Mouse (Mus musculus): ENCODE data around the gene Atp5d. TPM values are rescaled to one million over a fixed set of nuclear protein-coding genes. Genes with fewer than 3 reads are reported as not detected.
A peak's percentile ranks its signal among the peaks of the same experiment; 100 is the strongest.

The Atp5d gene
- 460 and 465 TPM in 2 replicates for polyA plus RNA-seq (2016; fragmentation: Nextera tagmentation; extraction: Ambion mirVana)

DNA sequence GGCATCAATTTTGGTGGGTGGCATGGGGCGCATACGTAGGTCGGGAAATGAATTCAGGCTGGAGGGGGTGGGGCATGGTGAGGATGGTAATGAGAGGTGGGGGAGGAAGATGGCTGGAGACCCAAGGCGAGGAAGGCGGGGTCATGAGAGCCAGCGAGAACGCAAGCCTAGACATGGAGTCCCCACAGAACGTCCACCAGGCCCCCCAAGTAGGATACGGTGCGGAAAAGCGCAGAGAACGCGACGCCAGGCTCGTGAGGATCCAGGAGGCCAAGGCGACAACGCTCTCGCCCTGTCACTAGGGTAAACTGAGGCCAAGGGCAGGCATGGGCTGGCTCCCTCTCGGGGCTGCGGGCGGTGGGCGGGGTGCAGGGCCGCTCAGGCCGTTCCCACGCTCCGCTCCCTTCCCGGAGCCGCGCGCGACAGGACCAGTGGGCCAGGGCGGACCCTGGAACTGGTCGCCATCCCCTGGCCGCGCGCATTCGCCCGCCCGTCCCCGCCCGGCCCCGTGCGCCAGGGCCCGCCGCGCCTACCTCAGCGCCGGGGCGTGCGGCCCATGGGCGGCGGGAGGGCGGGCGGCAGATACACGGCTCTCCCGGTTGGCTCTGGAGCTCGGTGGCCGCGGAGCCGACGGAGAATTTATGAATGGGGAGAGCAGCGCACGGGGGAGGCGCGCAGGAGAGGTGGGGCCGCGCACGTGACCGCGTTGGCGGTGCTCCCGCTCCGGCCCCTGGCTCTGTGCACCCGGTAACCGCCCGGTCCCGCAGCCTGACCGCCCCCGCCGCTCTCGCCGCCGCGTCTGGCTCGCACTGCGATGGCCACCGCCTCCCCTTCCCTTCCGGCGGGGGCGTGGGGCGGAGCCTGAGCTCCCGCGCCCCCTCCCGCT lies at the start of gene Atp5d:
Gene Atp5d, plus strand, starts transcription at position 80 of the 886 bp plus-strand sequence.
- Histone ChIP-seq H3K9ac (replicated peaks) (peak within 1 kb of the TSS; percentile 85), H3K27me3 (peaks cover 63% of the 10 kb centered on the region), H3K9me3 (0 out of 2 replicates have a peak, but pooled peaks cover 5% of the 10 kb centered on the region), H3K4me3 (replicated peaks) (peak within 1 kb of the TSS; percentile 81), H3K36me3 (peaks cover 21% of the 10 kb centered on the region), H3K4me1 (replicated peaks) (peaks cover 47% of the 10 kb centered on the region), H3K27ac (peak within 1 kb of the TSS; percentile 74), H3K4me2 (peak within 1 kb of the TSS; percentile 98)
- no peak for ATAC-seq (ENCODE audit: insufficient number of reproducible peaks, insufficient read depth, low FRiP score, low TSS enrichment, low read depth)
- under 1% methylated on average over 77 of the region's 94 CpGs for WGBS

- Histone ChIP-seq H3K9ac (replicated peaks) (no peak overlapping the region), H3K27ac (no peak overlapping the region), H3K4me3 (replicated peaks) (no peak overlapping the region), H3K9me3 (no peaks in the 10 kb centered on the region), H3K4me2 (no peak overlapping the region), H3K27me3 (no peaks in the 10 kb centered on the region), H3K4me1 (replicated peaks) (no peaks in the 10 kb centered on the region), H3K36me3 (peaks cover 18% of the 10 kb centered on the region)
- no peak for ATAC-seq (ENCODE audit: insufficient number of reproducible peaks, insufficient read depth, low FRiP score, low TSS enrichment, low read depth)
- WGBS = 42% methylated on average over 4 of the region's 4 CpGs
Observed at GRCm38 (mm10) chr10:80089146-80089545, 49.3 kb upstream of the Atp5d start.

GRCm38 (mm10) chr10:80091527-80091926 lies 46.9 kb upstream of the Atp5d start:
- WGBS = 95% methylated on average over 6 of the region's 6 CpGs
- H3K4me3 ChIP-seq (replicated peaks) = no peak overlapping the region
- H3K4me1 ChIP-seq (replicated peaks) = 0 out of 2 replicates have a peak, but pooled peaks cover 4% of the 10 kb centered on the region
- no peaks in the 10 kb centered on the region for H3K27me3 ChIP-seq
- ATAC-seq (ENCODE audit: insufficient number of reproducible peaks, insufficient read depth, low FRiP score, low TSS enrichment, low read depth) = no peak
- no peak overlapping the region for H3K9ac ChIP-seq (replicated peaks)
- H3K9me3 ChIP-seq = no peaks in the 10 kb centered on the region
- 0 out of 2 replicates have a peak overlapping the region, but pooled peaks have one; percentile 12 for H3K27ac ChIP-seq
- no peak overlapping the region for H3K4me2 ChIP-seq
- H3K36me3 ChIP-seq = peaks cover 6% of the 10 kb centered on the region; the same call in 1 of the 2 replicates

- H3K27ac ChIP-seq = no peak overlapping the region
- peaks cover 15% of the 10 kb centered on the region for H3K4me1 ChIP-seq (replicated peaks)
- H3K27me3 ChIP-seq = no peaks in the 10 kb centered on the region
- H3K9ac ChIP-seq (replicated peaks) = no peak overlapping the region; the same call in 1 of the 2 replicates
- H3K36me3 ChIP-seq = peaks cover 6% of the 10 kb centered on the region; the same call in 1 of the 2 replicates
- H3K4me3 ChIP-seq (replicated peaks) = no peak overlapping the region
- H3K4me2 ChIP-seq = no peak overlapping the region
- 83% methylated on average over 5 of the region's 5 CpGs for WGBS
- no peak for ATAC-seq (ENCODE audit: insufficient number of reproducible peaks, insufficient read depth, low FRiP score, low TSS enrichment, low read depth)
- no peaks in the 10 kb centered on the region for H3K9me3 ChIP-seq
Observed at GRCm38 (mm10) chr10:80092690-80093089, 45.7 kb upstream of the Atp5d start.

GRCm38 (mm10) chr10:80094085-80094484 lies 44.3 kb upstream of the Atp5d start:
- 92% methylated on average over 6 of the region's 6 CpGs for WGBS
- H3K27me3 ChIP-seq = no peaks in the 10 kb centered on the region
- H3K36me3 ChIP-seq = peaks cover 6% of the 10 kb centered on the region; the same call in 1 of the 2 replicates
- H3K4me2 ChIP-seq = no peak overlapping the region
- H3K4me3 ChIP-seq (replicated peaks) = no peak overlapping the region
- no peak overlapping the region for H3K27ac ChIP-seq
- no peak overlapping the region for H3K9ac ChIP-seq (replicated peaks)
- H3K9me3 ChIP-seq = no peaks in the 10 kb centered on the region
- no peak for ATAC-seq (ENCODE audit: insufficient number of reproducible peaks, insufficient read depth, low FRiP score, low TSS enrichment, low read depth)
- H3K4me1 ChIP-seq (replicated peaks) = peaks cover 22% of the 10 kb centered on the region

GRCm38 (mm10) chr10:80094684-80095083 lies 43.7 kb upstream of the Atp5d start:
- Histone ChIP-seq H3K4me2 (no peak overlapping the region), H3K9me3 (no peaks in the 10 kb centered on the region), H3K27me3 (no peaks in the 10 kb centered on the region), H3K9ac (replicated peaks) (no peak overlapping the region), H3K4me1 (replicated peaks) (peaks cover 22% of the 10 kb centered on the region), H3K36me3 (peaks cover 6% of the 10 kb centered on the region; the same call in 1 of the 2 replicates), H3K4me3 (replicated peaks) (no peak overlapping the region), H3K27ac (no peak overlapping the region)
- no peak for ATAC-seq (ENCODE audit: insufficient number of reproducible peaks, insufficient read depth, low FRiP score, low TSS enrichment, low read depth)
- 84% methylated on average over 3 of the region's 3 CpGs for WGBS

DNA sequence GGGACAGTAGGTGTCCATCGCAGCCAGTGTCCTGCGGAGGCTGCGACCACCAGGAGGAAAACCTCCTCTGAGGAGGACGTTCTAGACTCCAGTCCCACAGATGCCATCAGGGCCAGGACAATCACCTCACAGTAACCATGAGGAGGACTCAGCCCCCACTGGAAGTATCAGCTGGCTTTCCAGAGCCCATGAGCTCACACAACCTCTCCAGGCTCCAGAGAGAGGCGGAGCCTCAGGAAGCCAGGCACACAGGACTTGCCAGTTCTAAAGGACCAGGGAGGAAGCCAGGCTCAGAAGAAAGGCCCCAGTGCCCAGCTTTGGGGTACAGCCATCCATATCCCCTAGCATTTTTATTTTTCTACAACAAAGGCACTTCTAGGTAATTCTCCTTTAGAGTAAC lies 42.9 kb upstream of the Atp5d start:
- Histone ChIP-seq H3K27me3 (no peaks in the 10 kb centered on the region), H3K27ac (no peak overlapping the region), H3K4me1 (replicated peaks) (peaks cover 25% of the 10 kb centered on the region), H3K4me3 (replicated peaks) (no peak overlapping the region), H3K9me3 (no peaks in the 10 kb centered on the region), H3K9ac (replicated peaks) (no peak overlapping the region), H3K4me2 (no peak overlapping the region), H3K36me3 (peaks cover 6% of the 10 kb centered on the region; the same call in 1 of the 2 replicates)
- no peak for ATAC-seq (ENCODE audit: insufficient number of reproducible peaks, insufficient read depth, low FRiP score, low TSS enrichment, low read depth)
- 84% methylated on average over 5 of the region's 5 CpGs for WGBS

DNA sequence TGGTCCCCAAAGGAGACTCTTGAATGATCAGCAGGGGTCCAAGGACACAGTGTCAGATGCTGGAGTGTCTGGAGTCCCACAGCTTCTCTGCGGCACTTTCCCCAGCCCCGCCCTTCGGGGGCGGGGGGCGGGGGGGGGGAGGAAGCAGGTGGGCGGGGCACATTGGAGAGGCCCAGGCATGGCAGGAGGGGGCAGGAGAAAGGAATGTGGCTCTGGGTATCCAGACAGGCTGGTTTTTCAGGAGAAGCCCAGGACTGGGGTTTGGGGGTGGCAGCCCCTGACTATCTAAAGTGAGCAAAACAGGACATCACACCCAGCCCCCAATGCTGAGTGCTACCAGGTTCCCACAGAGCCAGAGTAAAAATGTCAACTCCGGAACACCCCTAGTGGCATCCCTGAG lies 41.2 kb upstream of the Atp5d start:
- ATAC-seq (ENCODE audit: insufficient number of reproducible peaks, insufficient read depth, low FRiP score, low TSS enrichment, low read depth) = no peak
- 14% methylated on average over 7 of the region's 7 CpGs for WGBS
- no peak overlapping the region for H3K4me3 ChIP-seq (replicated peaks)
- no peaks in the 10 kb centered on the region for H3K36me3 ChIP-seq
- H3K9me3 ChIP-seq = no peaks in the 10 kb centered on the region
- peak overlapping the region; percentile 19; the same call in 1 of the 2 replicates for H3K9ac ChIP-seq (replicated peaks)
- no peaks in the 10 kb centered on the region for H3K27me3 ChIP-seq
- peak overlapping the region; percentile 13; the same call in 1 of the 2 replicates for H3K4me2 ChIP-seq
- peak overlapping the region; percentile 73 for H3K27ac ChIP-seq
- H3K4me1 ChIP-seq (replicated peaks) = peaks cover 35% of the 10 kb centered on the region

- no peak overlapping the region for H3K4me2 ChIP-seq
- no peak for ATAC-seq (ENCODE audit: insufficient number of reproducible peaks, insufficient read depth, low FRiP score, low TSS enrichment, low read depth)
- H3K27me3 ChIP-seq = no peaks in the 10 kb centered on the region
- H3K4me3 ChIP-seq (replicated peaks) = no peak overlapping the region
- peaks cover 35% of the 10 kb centered on the region for H3K4me1 ChIP-seq (replicated peaks)
- WGBS = 85% methylated on average over 5 of the region's 5 CpGs
- H3K9me3 ChIP-seq = no peaks in the 10 kb centered on the region
- peak overlapping the region; percentile 73; the same call in 1 of the 2 replicates for H3K27ac ChIP-seq
- H3K9ac ChIP-seq (replicated peaks) = no peak overlapping the region
- H3K36me3 ChIP-seq = no peaks in the 10 kb centered on the region
Observed at GRCm38 (mm10) chr10:80098630-80099029, 39.8 kb upstream of the Atp5d start.

- Histone ChIP-seq H3K4me2 (peak overlapping the region; percentile 94; the same call in 1 of the 2 replicates), H3K27ac (no peak overlapping the region), H3K9me3 (no peaks in the 10 kb centered on the region), H3K9ac (replicated peaks) (no peak overlapping the region), H3K36me3 (no peaks in the 10 kb centered on the region), H3K4me3 (replicated peaks) (peak overlapping the region; percentile 91), H3K27me3 (no peaks in the 10 kb centered on the region), H3K4me1 (replicated peaks) (peaks cover 34% of the 10 kb centered on the region)
- 70% methylated on average over 11 of the region's 11 CpGs for WGBS
- no peak for ATAC-seq (ENCODE audit: insufficient number of reproducible peaks, insufficient read depth, low FRiP score, low TSS enrichment, low read depth)
Observed at GRCm38 (mm10) chr10:80100982-80101381, 37.5 kb upstream of the Atp5d start.

- H3K4me1 ChIP-seq (replicated peaks) = peaks cover 23% of the 10 kb centered on the region
- ATAC-seq (ENCODE audit: insufficient number of reproducible peaks, insufficient read depth, low FRiP score, low TSS enrichment, low read depth) = peak; percentile 68
Observed at GRCm38 (mm10) chr10:80102216-80102915, 36.1 kb upstream of the Atp5d start.

More at GRCm38 (mm10) chr10:80102216-80102915, 36.1 kb upstream of the Atp5d start:
- Histone ChIP-seq H3K9ac (replicated peaks) (peak overlapping the region; percentile 81), H3K27me3 (no peaks in the 10 kb centered on the region), H3K9me3 (no peaks in the 10 kb centered on the region), H3K4me3 (replicated peaks) (peak overlapping the region; percentile 91), H3K4me2 (peak overlapping the region; percentile 94), H3K27ac (peak overlapping the region; percentile 59), H3K36me3 (no peaks in the 10 kb centered on the region)
- under 1% methylated on average over 59 of the region's 59 CpGs for WGBS
